Mouse (Mus musculus) spleen, adult 12 weeks (tissue): ENCODE data around the gene Cog7.

Experiments
- DNase-seq: peaks from one replicate; pipeline ENCODE4 v3.0.0; 2022; ENCODE audit warnings: low spot score

The Cog7 gene

GRCm38 (mm10) chr7:121899311-121899710 lies 82.2 kb downstream of the Cog7 start:
- peak; percentile 5 for DNase-seq

GRCm38 (mm10) chr7:121896689-121897088 lies 84.8 kb downstream of the Cog7 start:
- DNase-seq, result no peak

DNA sequence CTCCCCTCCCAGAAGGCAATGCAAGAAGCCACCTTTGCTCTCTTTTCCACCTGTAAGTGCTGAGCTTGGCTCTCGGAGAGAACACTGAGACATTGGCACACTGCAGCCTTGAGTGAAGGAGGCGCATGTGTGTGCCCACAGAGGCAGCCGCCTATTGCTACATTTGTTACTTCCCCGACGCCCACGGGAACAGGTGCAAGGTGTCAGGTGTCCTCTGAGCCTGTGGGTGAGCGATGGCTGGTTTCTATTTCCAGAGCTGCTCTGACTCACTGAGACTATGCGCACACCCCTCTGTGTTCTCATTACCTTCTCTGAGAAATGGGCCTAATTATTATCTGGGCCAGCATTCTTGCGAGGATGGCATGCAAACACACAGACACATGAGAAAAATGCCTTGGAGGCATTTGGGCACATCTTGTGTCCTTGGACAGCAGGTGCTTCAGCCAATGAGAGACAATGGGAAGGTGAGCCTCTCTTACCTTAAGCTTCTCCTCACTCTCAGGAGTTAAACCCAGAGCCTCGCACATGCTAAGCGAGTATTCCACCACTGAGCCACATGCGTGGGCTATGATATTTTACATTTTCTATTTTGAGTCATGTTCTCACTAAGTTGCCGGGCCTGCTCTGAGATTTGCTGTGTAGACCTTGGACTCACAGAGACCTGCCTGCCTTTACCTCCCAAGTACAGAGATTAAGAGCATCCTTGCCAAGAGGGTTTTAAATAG lies 90.7 kb downstream of the Cog7 start:
- no peak for DNase-seq

- DNase-seq, result no peak
Measured at GRCm38 (mm10) chr7:121880246-121880645, 101.3 kb downstream of the Cog7 start.

DNA sequence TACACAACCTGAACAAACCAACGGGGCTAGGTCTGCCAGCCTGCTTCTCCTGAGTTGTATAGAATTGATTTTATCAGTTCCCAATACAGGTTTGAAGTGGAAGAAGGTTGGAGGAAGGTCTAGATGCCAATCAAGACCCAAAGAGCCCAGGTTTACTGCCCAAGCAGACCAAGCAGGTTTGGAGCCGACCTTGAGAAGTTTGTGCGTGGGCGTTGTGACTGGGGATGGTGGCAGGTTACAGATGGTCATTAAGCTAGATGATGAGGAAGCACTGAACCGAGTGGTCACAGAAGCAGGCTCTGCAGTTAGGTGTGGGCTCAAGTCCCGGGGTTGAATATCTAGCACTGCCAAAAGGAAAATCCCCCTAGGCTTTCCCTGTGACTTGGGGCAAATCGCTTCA lies 106.7 kb downstream of the Cog7 start:
- no peak for DNase-seq

GRCm38 (mm10) chr7:121873998-121874397 lies 107.5 kb downstream of the Cog7 start:
- no peak for DNase-seq

DNA sequence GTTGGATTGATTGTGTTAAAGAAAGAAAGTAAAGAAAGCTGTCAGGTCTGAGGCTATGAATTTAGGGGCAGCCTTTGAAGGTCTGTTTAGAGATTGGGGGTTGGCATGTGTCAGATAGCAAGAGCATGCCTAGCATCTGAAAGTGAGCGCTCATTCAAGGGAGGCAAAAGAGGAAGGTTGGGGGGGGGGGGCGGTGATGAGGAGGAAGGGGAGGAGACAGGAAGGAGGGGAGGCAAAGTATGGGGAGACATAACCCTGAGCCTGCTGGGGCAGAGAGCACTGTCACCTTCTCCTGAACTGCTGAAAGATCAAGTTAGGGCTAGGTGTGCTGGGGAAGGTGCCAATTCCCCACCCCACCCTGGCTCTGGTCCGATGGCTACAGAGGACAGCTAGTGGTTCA lies 109.9 kb downstream of the Cog7 start:
- DNase-seq, result no peak

DNA sequence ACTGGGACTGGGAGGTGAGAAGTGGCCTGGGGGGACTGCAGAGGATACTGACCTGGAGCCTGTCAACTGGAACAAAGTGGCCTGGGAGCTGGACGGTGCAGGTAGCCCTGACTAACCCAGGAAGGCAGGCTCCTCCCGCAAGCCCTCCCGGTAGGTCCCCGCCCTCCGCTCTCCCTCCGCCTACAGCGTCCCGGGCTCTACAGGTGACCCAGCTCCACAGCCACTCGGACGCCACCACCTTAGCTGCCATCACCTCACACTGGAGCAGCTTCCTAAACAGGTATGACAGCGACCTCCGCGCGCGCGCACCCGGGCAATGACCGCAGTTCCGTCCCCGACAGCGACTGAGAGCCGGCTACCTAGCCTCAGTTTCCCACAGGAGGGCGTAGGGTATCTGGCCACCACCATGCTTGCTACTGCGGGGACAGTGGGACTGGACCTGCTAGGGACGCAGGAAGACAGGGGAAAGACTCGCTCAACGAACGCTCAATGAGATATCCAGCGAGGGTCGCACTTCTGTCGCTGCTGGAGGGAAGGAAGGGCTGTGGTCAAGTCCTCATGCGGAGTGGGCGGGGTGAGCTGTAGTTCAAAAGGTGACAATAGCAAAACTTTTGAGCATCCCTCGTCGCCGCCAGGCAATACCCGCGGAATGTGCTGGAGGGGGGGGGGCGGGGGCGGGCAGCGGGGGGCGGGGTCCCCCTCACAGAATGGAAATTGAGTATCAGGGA lies 116.5 kb downstream of the Cog7 start, which contains the start of gene Scnn1b:
Scnn1b (plus strand) TSS at position 181 of the 728 bp plus-strand sequence.
- no peak for DNase-seq

GRCm38 (mm10) chr7:121858939-121859338 lies 122.6 kb downstream of the Cog7 start:
- DNase-seq, result no peak

DNA sequence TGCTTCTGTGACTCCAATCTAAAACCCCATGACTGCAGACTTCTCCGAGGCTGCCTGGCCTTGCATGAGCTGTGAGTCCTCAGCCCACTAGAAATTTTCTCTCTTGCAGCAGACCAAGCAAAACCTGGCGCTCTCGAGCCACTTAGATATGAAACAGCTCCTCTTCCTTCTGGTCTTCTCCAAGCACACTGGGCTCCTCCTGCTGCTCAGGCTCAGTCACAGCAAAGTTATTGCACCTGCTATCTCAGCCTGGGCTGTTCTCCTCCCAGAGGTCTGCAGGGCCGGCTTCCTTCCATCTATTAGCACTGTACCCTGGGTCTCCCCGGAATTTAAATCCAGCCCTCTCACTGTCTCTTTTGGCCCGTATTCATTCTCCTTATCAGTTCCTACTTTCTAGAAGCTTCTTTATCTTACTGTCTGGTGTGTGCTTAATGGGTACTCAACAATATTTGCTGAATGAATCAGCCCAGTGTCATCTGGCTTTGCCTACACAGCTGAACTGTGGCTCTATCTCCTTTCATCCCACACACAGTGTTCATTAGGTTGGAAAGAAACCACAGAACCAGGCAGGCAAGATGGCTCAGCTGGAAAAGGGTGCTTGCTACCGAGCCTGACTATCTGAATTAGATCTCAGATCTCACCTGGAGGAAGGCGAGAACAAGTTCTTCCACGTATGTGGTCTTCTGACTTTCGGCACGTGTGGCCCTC lies 124.2 kb downstream of the Cog7 start:
- no peak for DNase-seq

GRCm38 (mm10) chr7:121848537-121849168 lies 132.9 kb downstream of the Cog7 start:
- no peak for DNase-seq

- no peak for DNase-seq
Measured at GRCm38 (mm10) chr7:121845964-121846363, 135.5 kb downstream of the Cog7 start.

GRCm38 (mm10) chr7:121842234-121842633 lies 139.3 kb downstream of the Cog7 start:
- DNase-seq, result no peak

GRCm38 (mm10) chr7:121840810-121841209 lies 140.7 kb downstream of the Cog7 start:
- no peak for DNase-seq

DNA sequence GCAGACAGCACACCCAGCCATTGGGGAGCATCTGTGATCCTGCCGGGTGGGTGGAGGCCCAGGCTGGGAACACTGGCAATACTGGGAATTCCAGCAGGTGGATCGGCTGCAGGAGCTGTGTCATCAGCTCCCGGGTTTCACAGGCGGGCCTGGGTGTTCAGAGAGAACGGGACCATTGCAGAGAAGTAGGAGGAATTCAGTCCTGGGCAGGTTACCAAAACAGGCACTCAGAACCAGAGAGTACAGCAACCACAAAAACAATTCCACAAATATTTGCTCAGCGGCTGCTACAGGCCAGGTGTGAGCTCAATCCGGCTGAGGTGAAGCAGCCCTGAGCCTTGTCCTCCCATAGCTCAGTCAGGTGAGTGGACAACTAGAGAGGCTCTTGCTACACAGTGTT lies 144.7 kb downstream of the Cog7 start:
- no peak for DNase-seq

DNA sequence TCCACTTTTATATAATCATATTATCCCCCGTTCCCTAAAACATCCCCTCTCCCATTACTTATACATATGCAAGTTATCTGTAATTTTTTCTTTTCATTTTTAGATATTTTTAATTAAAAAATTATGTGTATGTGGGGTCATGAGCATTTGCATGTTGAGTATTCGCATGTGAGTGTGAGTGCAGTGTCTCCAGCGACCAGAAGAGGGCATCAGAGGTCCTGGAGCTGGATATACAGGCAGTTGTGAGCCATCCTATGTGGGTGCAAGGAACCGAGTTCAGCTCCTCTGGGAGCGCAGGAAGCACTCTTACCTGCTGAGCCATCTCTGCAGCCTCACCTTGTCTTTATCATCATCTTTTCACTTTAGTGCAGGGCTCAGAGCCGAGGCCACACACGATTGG lies 146.1 kb downstream of the Cog7 start:
- no peak for DNase-seq
